Mouse (Mus musculus) embryo, embryonic 10.5 days (tissue): Measurements from ENCODE around the gene Ikzf1.

Experiments used
- DNase-seq: peaks from one replicate; pipeline ENCODE4 v3.0.0-alpha.2; 2015; ENCODE audit warnings: low spot score

Gene Ikzf1

DNA sequence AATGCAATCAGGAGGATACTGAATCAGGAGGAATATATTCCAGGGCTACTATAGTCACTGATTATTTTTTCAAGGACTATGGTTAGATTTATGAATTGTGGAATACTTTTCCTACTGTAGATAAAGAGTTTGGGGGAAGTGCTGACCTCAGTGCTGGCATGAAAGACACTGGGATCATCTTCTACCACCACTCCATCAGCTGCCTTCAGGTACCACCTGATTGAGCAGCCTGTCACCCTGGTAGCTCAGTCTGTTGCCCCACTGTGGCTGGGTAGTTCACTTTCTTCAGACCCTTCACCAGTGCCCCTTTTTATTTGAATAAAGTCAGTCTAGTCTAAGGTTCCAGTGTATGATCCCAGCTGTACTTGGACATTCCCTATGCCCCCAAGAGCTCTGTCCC, 81.9 kb downstream of the Ikzf1 start:
- DNase-seq: no peak

DNA sequence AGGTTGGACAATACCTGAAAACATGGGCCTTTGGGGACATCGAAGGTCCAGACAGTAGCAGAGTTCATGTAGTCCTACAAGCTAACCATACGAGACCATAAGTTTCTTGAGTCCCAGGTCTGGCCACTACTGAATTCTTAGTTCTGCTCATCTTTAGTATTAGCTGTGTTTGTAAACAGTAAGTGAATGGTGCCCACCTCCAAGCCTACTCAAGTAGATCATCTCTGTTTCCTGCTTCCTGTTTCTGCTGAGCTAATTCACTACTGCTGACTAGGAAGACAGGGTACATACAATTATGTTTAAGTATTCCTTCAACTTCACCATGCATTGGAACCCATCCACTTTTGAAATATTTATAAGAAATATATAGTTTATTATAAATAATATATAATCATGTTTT, 83.3 kb downstream of the Ikzf1 start:
- DNase-seq: no peak

DNA sequence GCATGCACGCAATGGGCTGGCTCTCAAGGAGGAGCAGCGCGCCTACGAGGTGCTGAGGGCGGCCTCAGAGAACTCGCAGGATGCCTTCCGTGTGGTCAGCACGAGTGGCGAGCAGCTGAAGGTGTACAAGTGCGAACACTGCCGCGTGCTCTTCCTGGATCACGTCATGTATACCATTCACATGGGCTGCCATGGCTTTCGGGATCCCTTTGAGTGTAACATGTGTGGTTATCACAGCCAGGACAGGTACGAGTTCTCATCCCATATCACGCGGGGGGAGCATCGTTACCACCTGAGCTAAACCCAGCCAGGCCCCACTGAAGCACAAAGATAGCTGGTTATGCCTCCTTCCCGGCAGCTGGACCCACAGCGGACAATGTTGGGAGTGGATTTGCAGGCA, 84.5 kb downstream of the Ikzf1 start:
- no peak for DNase-seq

DNA sequence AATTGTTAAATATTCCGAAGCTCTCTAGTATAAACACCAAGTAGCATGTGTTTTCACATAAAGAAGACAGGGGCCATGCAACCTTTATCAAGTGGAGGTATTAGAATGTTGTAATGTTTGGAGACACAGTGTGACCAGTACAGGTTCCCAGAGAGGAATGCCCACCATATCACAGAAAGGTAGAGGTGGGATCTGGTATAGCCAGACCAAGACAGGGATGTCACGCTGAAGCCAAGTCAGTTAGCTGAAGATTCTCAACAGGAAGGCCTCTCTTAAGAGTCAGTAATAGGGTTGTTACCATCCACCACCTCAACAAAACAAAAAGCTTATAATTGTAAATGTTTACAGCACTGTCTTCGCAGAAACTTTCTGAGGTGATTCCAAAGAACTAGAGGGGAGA, 85.9 kb downstream of the Ikzf1 start:
- no peak for DNase-seq

DNA sequence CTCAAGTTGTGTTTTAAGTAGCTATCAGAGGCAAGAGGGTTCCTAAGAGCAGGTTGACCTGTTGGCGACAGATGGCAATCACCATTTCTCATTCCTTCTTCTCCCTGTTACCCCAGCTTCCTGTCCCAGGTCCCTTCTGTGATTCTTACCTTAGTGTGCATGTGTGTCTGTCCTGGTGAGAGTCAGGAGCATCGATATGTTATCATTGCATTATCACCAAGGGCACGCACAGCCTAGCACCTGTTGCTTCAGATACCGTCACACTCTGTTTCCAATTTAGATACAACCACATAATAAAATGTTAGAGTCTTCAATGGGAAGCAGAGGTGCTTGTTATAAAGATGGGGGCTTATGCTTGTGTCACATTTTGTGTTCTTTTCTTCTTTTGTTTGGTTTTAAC, 87.4 kb downstream of the Ikzf1 start:
- no peak for DNase-seq

DNA sequence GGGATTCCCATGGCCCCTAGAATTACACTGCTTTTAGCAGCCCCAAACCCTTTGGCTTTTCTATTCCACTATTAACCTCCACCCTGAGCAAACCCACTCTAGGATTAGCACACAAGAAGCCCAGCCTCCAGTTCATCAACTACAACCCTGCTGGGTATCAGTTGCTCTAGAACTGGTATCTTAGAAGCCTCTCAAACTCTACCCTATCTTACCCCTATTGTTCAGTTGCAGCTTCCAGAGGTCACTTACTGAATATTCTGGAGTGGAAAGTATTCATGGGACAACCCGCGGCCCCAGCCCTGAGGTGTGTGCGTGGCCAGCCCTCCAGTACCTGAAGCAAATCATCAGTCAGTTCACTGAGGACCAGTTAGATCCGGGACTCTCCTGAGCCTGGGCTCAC, 89.6 kb downstream of the Ikzf1 start:
- no peak for DNase-seq

DNA sequence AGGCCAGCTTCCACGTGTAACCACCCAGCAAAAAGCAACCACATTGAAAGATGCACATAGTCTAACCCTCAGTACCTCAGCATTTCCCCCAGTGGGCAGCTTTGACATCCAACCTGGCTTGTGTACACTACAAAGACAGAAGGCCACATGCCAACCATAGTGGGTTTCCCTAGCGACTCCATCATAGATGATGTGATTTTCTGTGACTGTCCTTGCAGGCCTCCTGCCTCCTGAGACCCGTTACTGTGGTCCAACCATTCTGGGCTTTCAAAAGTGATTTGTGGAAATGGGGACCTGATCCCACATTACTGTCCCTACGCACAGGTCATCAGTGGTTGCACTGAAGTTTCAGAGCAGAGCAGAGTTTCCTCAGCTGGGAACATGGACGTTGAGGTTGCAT, 90.1 kb downstream of the Ikzf1 start:
- no peak for DNase-seq

DNA sequence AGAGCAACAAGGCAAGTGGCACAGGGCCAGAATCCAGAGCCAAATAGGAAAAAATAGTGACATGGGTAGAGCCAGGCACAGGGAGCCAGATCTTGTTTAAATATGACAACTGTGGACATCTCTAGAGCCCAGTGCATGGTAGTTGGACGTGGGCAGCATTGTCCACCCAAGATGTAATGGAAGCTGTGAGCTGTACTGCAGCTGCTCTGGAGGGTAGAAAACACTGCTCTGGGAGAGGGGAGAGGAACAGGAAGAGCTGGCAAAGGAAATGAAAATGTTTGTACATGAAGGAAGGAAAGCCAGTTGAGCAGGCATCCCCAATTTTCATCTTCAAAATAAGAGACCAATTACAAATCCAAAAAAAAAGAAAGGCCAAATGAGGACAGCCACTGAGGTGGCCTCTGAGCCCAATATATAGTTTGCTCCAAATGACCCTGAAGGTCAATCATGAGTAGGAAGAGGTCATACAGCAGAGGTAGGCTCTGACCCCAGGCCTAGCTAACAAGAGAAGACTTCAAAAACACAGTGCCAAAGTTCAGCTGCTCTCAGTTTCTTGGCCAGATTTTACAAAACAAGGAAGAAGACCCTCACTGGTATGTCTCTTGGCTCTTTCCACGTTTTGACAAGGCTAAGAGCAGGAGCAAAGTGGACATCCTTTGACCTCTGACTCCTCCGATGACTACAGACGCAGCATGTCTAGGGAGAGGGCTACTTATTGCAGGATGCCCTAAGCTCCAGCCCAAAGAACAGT, 91.4 kb downstream of the Ikzf1 start:
- DNase-seq: no peak

DNA sequence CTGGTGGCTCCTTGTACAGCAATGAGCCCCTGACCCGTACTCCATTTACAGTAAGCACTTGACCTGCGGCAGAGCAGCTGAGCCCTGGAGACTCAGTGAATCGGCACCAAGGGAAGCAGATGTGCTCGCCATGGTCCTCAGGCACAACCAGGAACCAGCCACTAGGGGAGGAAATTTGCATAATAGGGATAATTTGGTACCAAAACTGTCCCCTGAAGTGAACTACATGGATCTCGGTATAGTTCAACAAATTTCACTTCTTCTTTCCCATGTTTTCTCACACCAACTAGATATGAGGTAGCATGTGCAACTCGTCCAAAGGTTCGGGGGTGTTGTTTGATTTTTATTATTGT, 92.0 kb downstream of the Ikzf1 start:
- DNase-seq: no peak

DNA sequence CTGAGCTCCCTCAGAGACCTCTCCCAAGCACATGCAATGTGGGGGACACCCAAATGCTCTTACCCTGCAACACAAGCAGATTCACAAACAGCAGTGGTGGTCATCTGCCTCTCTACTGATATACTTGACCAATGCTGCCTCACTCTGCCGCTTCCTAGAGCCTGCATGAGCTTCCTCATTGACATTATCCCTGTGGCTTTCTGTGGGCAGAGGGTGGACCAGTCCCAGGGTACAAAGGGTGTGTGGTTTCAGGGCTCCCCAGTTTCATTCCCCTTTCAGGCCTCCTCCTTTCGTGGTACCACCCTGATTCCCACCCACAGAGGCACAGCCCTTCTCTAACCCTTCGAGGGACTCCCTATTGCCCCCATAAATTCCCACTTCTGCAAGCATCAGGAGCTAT, 92.4 kb downstream of the Ikzf1 start:
- DNase-seq: no peak

DNA sequence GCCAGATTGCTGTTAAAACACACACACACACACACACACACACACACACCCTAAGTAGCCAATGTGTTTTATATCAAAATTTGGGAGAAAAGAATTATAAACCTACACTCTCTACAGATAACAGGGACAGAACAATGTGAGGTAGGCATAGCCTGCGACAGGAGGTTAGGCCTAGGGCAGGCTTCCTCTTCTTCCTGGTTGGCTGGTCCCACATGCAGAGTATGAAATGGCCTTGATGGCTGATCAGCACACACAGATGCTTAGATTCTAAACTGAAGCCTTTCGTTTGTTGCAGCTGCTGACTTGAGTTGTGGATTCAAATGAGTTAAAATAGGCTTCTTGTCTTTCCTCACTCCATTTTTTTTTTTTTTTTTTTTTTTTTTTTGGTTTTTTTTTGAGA, 93.0 kb downstream of the Ikzf1 start:
- DNase-seq: no peak

DNA sequence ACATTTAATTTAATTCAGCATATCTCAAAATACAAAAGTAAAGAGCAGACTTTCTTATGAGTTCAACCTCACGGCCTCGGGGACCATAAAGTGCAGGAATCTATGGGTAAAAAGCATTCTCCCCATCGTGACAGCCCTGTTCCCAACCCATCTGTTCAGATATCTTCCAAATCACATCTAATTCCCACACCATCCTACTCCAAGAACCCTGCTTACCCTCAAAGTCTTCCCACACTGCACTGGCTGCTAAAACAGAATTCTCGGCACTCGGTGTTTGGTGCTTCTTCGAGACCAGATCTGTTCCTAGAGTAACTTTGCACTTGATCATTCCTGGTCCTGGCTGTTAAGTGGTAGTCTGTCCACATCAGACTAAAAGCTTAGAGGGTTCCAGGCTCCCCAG, 93.5 kb downstream of the Ikzf1 start:
- no peak for DNase-seq

DNA sequence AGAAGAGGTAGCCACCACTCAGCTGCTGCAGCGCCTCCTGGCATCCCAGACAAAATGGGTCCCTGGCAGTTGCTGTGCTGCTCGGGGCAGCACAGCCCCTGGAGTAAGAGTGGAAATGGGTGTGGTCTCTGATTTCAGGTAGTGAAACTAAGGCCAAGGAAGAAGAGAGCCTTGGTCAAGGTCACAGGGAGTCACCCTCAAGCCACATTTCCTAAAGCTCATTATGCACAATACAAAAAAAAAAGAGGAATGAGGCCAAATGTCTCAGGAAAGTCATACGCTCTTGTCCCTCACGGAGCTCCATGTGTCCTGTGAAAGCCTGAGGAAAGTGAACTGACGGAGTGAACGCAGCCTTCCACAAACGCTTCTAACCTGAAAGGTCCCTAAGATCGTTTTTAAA, 96.9 kb downstream of the Ikzf1 start:
- DNase-seq: no peak

DNA sequence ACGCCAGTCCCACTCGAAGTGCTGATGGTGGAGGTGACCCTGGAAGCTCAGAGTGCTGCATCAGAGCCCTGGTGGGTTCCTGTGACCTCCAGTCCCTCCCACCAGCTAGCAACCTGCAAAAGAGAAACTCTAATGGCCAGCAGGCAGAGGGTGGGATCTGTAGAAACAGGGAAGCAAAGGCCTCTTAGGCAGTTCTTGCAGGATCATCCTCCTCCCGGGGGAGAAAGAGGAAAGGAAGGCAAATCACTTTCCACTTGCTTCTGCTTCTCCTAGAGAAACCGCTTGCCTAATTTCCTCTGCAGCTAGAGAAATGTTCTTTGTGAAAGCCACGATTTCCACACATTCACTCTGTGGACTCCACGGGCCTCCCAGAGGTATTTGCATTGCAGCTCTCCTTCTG, 100.7 kb downstream of the Ikzf1 start:
- no peak for DNase-seq

DNA sequence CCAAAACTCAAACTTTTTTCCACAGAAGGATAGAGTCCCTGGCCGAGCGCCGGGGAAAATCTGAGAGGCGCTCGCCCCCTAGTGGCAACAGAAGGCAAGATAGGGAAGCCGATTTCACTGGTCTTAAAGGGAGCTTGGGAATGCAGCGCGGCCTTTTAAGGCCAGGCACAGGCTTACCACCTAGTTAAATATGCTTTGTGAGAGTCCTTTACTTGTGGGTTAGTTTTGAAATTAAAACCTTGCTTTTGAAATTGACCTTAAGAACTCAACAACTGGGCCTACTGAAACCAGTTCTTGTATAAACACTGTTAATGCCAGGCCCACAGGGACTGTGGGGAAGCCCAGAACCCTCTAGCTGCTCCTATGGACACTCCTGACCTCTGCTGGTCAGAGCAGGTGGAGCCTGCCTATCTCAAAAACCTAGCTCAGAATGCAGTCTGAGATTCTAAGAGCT, 103.7 kb downstream of the Ikzf1 start:
- peak; percentile 96 for DNase-seq

DNA sequence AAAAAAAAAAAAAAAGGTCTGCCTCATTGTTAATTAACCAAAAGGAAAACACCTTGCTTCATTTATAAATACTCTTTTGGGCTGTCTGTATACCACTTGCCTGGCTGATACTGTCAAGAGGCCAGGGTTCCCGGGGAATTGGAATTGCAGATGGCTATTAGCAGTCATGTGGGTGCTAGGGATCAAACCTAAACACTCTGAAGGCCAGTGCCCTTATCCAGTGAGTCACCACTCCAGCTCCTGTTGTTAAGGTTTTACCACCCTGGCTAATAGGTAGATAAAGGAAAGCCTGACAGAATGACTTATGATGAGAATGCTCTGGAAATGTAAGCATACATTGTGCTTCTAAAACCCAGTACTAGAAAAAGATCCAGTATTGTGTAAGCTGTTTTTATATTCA, 109.8 kb downstream of the Ikzf1 start:
- no peak for DNase-seq

DNA sequence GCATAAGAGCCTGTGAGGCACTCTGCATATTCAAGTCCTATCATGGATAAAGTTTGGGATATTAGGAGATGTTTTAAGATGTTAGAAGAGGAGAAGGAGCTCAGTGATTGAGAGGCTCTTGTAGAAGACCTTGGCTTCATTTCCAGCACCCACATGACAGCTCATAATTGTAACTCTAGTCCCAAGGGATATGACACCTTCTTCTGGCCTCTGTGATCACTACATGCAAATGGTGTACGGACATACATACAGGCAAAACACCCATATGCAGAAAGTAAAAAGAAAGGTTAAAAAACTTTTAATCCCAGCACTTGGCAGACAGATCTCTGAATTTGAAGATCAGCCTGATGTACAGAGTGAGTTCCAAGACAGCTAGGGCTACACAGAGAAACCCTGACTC, 113.9 kb downstream of the Ikzf1 start:
- no peak for DNase-seq

DNA sequence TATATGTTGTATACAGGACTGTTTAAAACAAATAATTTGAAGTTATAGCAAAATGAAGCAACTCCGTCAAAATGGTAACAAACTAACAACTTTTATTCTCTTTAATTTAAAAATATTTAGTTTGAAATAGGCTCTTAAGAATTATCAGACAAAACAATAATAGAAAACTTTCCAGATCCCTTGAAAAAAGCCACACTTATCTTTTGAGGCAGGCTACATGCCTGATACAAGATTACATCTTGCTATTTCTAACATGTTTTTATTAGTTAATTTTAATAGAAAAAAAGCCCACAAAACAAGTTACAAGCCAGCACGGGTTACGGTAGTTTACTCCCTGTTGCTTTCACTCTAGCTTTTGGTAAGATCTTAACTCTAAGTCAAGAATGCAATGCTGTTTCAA, 115.5 kb downstream of the Ikzf1 start:
- no peak for DNase-seq

DNA sequence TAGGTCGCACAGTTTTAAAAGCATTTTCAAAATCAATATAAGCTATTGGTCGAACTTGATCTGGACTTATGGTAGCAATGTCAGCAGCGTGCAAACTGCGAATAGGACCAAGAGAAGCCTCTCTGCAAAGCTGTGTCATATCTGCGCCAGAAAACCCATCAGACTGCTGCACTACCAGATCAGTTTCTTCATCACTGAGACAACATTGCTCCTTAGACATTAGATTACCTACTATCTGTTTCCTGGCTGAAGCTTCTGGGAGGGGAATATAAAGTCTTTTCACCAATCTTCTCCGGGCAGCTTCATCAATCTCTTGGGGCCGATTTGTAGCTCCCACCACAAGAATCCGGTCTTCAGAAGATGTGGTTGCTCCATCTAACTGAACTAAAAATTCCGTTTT, 116.3 kb downstream of the Ikzf1 start:
- DNase-seq: no peak

DNA sequence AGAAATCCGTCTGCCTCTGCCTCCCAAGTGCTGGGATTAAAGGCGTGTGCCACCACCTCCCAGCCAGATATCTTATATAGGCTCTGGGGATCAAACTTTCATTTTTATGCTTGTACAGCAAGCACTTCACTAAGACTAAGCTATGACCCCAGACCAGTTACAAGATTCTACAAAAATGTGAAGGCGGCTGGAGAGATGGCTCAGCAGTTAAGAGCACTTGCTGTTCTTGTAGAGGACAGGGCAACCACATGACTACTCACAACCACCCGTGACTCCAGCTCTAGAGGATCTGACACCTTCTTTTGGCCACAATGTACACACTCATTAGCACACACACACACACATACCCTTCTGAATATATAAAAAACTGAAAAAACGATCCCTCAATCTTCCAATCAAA, 119.6 kb downstream of the Ikzf1 start:
- DNase-seq: no peak

DNA sequence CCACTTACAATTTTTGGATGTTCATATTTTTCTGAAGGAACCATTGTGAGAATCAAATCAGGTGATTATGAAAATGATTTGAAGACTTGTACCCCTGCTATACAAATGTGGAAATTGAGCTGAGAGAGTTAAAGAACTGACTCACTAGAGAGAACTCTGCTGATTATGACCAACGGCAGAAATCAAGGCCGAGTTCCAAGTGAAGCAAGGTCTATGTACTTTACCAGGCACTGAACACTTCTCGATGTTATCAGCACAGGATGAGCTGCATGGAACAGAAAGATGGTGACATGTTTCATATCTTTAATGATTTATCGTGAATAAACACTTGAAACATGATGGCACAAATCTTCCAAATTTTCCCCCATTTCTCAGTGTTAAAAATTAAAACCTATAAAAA, 121.1 kb downstream of the Ikzf1 start:
- DNase-seq: no peak

DNA sequence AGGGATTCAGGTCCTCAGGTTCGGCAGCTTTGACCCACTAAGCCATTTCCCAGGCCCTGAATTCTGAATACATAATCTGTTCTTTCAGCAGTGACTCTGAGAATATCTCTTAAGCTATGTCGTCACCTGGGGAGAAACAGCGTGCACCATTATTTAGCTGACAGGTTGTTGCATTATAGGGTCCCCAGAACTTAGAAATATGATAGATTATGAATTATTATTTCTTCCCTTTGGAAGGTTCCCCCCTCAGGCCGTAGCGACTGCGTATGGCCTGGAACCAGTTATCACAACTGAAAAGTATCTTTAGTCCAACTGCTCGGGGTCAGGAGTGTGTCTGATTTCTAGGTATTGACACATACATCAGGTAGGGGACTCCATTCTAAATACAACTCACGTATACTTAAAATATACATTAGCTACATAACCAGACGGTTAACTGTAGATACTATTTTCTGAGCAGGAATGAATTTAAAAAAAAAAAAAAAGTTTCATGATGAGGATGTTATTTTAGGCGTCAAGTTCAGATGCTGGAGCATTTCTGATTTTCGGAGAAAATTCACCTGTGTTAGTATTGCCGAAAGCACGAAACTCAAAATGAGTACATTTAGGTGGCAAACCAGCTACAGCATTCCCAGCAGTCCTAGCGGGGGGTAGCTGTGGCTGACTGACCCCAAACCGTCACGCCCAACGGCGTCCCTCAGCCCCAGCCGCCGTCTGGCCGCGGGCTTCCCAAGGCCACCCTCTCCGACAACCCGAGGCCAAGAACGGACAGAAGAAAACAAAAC, 123.4 kb downstream of the Ikzf1 start:
- no peak for DNase-seq

DNA sequence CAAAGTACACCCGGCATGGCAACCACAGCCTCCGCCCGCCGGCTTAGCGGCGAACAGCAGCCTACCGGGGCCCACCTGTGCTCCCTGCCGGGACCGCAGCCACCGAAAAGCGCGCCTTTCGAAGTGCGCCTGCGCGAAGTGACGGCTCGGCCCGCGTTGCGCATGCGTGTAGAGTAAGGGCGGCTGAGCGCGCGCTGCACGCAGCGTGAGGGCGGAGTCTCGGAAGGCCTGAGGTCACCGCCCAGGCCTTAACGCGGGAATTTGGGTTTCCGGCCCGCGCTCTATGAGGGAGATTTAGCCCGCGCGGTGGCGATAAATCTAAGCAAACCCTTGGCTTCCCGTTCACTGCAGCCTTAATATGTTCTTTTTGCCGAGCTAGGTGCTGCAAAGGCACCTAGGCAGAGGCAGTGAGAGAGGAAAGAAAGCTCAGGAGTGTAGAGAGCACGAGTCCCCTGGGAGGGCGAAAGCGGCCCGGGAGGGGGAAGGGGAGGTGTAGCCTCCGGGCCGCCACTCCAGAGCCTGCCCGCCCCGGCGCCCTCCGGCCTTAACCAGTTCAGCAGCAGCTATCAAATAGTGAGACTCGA, 124.1 kb downstream of the Ikzf1 start, which contains the start of gene Fignl1:
TSS of gene Fignl1 (minus strand) at position 143 of the 584 bp plus-strand sequence.
- DNase-seq: peak; percentile 99
